Comparison of ENCODE assay signal across 14 mouse cellular contexts in genomic region chr11:14380572-14380958, GRCm38 (mm10).
"Had no signal": no experiment of that assay in that cellular context is flagged by ENCODE, and none has a peak within 500 bp of the region (broad histone marks: within the 10 kb centered on the region; RNA-seq: fewer than 3 reads in every experiment).

No protein-coding gene starts in this region.

- H3K27ac ChIP-seq: kidney, embryonic 15.5 days; left cerebral cortex, adult 2 months; limb, embryonic 10.5 days; liver, embryonic 15.5 days; midbrain, embryonic 10.5 days; midbrain, embryonic 15.5 days had no signal

- H3K4me3 ChIP-seq: kidney, embryonic 15.5 days; left cerebral cortex, adult 2 months; limb, embryonic 10.5 days; liver, embryonic 15.5 days; midbrain, embryonic 10.5 days; midbrain, embryonic 15.5 days had no signal

- H3K27me3 ChIP-seq: kidney, embryonic 15.5 days; liver, embryonic 15.5 days; midbrain, embryonic 15.5 days had no signal

- H3K9me3 ChIP-seq: kidney, embryonic 15.5 days; limb, embryonic 10.5 days; liver, embryonic 15.5 days; midbrain, embryonic 10.5 days; midbrain, embryonic 15.5 days had no signal

- H3K9ac ChIP-seq: kidney, embryonic 15.5 days; liver, embryonic 15.5 days; lung, embryonic 14.5 days; midbrain, embryonic 15.5 days had no signal

- H3K36me3 ChIP-seq: kidney, embryonic 15.5 days; limb, embryonic 10.5 days; liver, embryonic 15.5 days; midbrain, embryonic 10.5 days; midbrain, embryonic 15.5 days had no signal

- H3K4me2 ChIP-seq: kidney, embryonic 15.5 days; liver, embryonic 11.5 days; liver, embryonic 15.5 days; lung, embryonic 14.5 days; midbrain, embryonic 15.5 days had no signal

- DNase-seq: kidney, adult 18-20 months; kidney, postnatal 25 days; lung, embryonic 14.5 days; lung, postnatal 10 days; lung, postnatal 4 days; right cerebral cortex, postnatal 25 days; thymus, postnatal 36 days had no signal

- H3K4me1 ChIP-seq: kidney, embryonic 15.5 days; liver, embryonic 15.5 days; midbrain, embryonic 15.5 days had no signal
